20 mouse cellular contexts compared by ENCODE assay signal in the genomic region with DNA sequence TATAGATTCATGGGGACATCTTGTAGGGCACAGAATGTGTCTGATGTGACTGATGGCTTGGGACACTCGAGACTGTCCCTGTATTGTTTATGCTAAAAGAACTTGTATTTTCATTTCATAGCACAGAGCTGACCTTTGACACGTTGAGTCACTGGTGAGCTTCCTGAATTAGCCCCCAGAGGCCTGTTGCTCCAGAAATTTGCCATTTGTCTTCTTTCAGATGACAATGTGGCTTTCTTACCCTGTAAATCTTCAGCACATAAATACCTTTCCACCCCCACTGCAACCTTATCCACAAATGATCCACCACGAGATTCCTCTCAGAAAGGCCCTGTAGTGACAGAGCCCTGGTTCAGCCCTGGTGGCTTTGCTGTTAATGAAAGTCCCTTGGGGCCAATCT.
A peak's percentile ranks its signal among the peaks of the same experiment; 100 is the strongest.
DNase-seq lines count a peak whose midpoint lies in the region; ATAC-seq and TF ChIP-seq lines count a peak whose summit lies in the region.
"Had no signal": no experiment of that assay in that cellular context is flagged by ENCODE, and none has a peak within 500 bp of the region (broad histone marks: within the 10 kb centered on the region; RNA-seq: fewer than 3 reads in every experiment).

No protein-coding gene starts in this region.

- no peak overlapping the region for H3K27ac ChIP-seq in kidney, embryonic 14.5 days (ENCODE audit: low read depth, low read length)
- H3K27ac ChIP-seq in layer of hippocampus, adult 2 months, result no peak overlapping the region
- H3K27ac ChIP-seq: forebrain, embryonic 10.5 days; hindbrain, embryonic 15.5 days; liver, embryonic 12.5 days; macrophage; midbrain, embryonic 13.5 days; stomach, postnatal 0 days had no signal

- H3K4me1 ChIP-seq in kidney, embryonic 14.5 days (ENCODE audit: control insufficient read depth, insufficient read depth, low read length), result peaks cover 37% of the 10 kb centered on the region
- H3K4me1 ChIP-seq: forebrain, embryonic 10.5 days; hindbrain, embryonic 15.5 days; liver, embryonic 12.5 days; midbrain, embryonic 13.5 days had no signal

- no peak overlapping the region for H3K4me2 ChIP-seq in kidney, embryonic 14.5 days (replicated peaks; ENCODE audit: low read depth, low read length)
- H3K4me2 ChIP-seq in myocyte (ENCODE audit: low read depth), result no peak overlapping the region
- H3K4me2 ChIP-seq: heart, embryonic 12.5 days; hindbrain, embryonic 15.5 days; liver, embryonic 12.5 days; lung, embryonic 14.5 days; midbrain, embryonic 13.5 days had no signal

- no peak for TF ChIP-seq CTCF in layer of hippocampus, adult 2 months (conservative IDR thresholded peaks at IDR 0.05)

- H3K9ac ChIP-seq in kidney, embryonic 14.5 days (ENCODE audit: low read depth, low read length), result no peak overlapping the region
- H3K9ac ChIP-seq: heart, embryonic 12.5 days; hindbrain, embryonic 15.5 days; liver, embryonic 12.5 days; lung, embryonic 14.5 days; midbrain, embryonic 13.5 days had no signal

- peak; percentile 11 to 33 for DNase-seq in kidney, adult 8-10 months
- peak; percentile 82 for DNase-seq in adipocyte (ENCODE audit: low spot score)
- DNase-seq in forelimb bud, embryonic 11.5 days (ENCODE audit: low read depth, low spot score), result peak; percentile 20
- no peak for DNase-seq in layer of hippocampus, adult 2 months (ENCODE audit: low spot score in 2 of 2)
- no peak for DNase-seq in left cerebral cortex, postnatal 25 days (ENCODE audit: low spot score in 2 of 2)
- DNase-seq: adrenal gland, postnatal 10 days; cerebellum, adult 11 months; cerebellum, postnatal 36 days; gastrocnemius, postnatal 25 days; lung, embryonic 14.5 days; thymus, postnatal 14 days had no signal

- TF ChIP-seq POLR2A in myocyte (IDR thresholded peaks at IDR 0.05; ENCODE audit: insufficient read length, low read depth), result no peak

- H3K27me3 ChIP-seq in kidney, embryonic 14.5 days (ENCODE audit: control insufficient read depth, insufficient read depth, low read length), result peaks cover under 1% of the 10 kb centered on the region
- H3K27me3 ChIP-seq in myocyte (ENCODE audit: control insufficient read depth, insufficient read depth, insufficient read length), result no peaks in the 10 kb centered on the region
- H3K27me3 ChIP-seq: hindbrain, embryonic 15.5 days; liver, embryonic 12.5 days; midbrain, embryonic 13.5 days had no signal

- intact Hi-C loops in left cerebral cortex, postnatal 25 days (cut with DNase I), result no loop called here

- no peak overlapping the region for H3ac ChIP-seq in myocyte (ENCODE audit: control insufficient read depth, insufficient read length)

- ATAC-seq in kidney, embryonic 14.5 days (ENCODE audit: low FRiP score, low TSS enrichment), result no peak
- ATAC-seq: liver, embryonic 12.5 days; midbrain, embryonic 13.5 days had no signal

- no peaks in the 10 kb centered on the region for H3K9me3 ChIP-seq in kidney, embryonic 14.5 days (ENCODE audit: control insufficient read depth, low read length)
- H3K9me3 ChIP-seq: forebrain, embryonic 10.5 days; heart, embryonic 12.5 days; hindbrain, embryonic 15.5 days; liver, embryonic 12.5 days; midbrain, embryonic 13.5 days had no signal

- H3K4me3 ChIP-seq in kidney, embryonic 14.5 days (ENCODE audit: low read length), result no peak overlapping the region
- no peak overlapping the region for H3K4me3 ChIP-seq in myocyte
- H3K4me3 ChIP-seq in layer of hippocampus, adult 2 months, result no peak overlapping the region
- H3K4me3 ChIP-seq: forebrain, embryonic 10.5 days; heart, embryonic 12.5 days; hindbrain, embryonic 15.5 days; liver, embryonic 12.5 days; midbrain, embryonic 13.5 days had no signal

- 15% methylated on average over 3 of the region's 3 CpGs for WGBS in kidney, embryonic 14.5 days

- H3K79me2 ChIP-seq in myocyte (ENCODE audit: control insufficient read depth, insufficient read depth), result no peaks in the 10 kb centered on the region

- H3K36me3 ChIP-seq in kidney, embryonic 14.5 days (ENCODE audit: control insufficient read depth, insufficient read depth, low read length), result no peaks in the 10 kb centered on the region
- no peaks in the 10 kb centered on the region for H3K36me3 ChIP-seq in myocyte (ENCODE audit: control insufficient read depth, insufficient read depth)
- H3K36me3 ChIP-seq: forebrain, embryonic 10.5 days; heart, embryonic 12.5 days; hindbrain, embryonic 15.5 days; liver, embryonic 12.5 days; midbrain, embryonic 13.5 days had no signal

TF ChIP-seq in myocyte, 11 proteins besides CTCF, POLR2A, EP300 and RAD21:
- no peak for TF ChIP-seq POLR2AphosphoS2 (IDR thresholded peaks at IDR 0.05; ENCODE audit: insufficient read length, low read depth)
- TF ChIP-seq REST (IDR thresholded peaks at IDR 0.05; ENCODE audit: insufficient read depth, insufficient read length), result no peak
- no peak for TF ChIP-seq E2F4 (IDR thresholded peaks at IDR 0.05; ENCODE audit: insufficient read depth)
- no peak for TF ChIP-seq MYOD1 (IDR thresholded peaks at IDR 0.05; ENCODE audit: control insufficient read depth in 1 of 3, insufficient read length in 2 of 3, low read depth in 2 of 3)
- TF ChIP-seq CEBPB (IDR thresholded peaks at IDR 0.05; ENCODE audit: insufficient read depth, poor library complexity, severe bottlenecking), result 0 out of 2 replicates have a peak, but pooled peaks have one; percentile 25
- TF ChIP-seq SRF (IDR thresholded peaks at IDR 0.05; ENCODE audit: control insufficient read depth, insufficient read length, low read depth), result no peak
- no peak for TF ChIP-seq TCF3 (IDR thresholded peaks at IDR 0.05; ENCODE audit: insufficient read length, low read depth)
- no peak for TF ChIP-seq USF1 (IDR thresholded peaks at IDR 0.05; ENCODE audit: low read depth)

Comparison
In these comparisons a context has a peak if more than half of its experiments do, and no peak if none do; other contexts are left out.
1. DNase-seq: peak in kidney, adult 8-10 months (2 of 2), adipocyte (single experiment) and forelimb bud, embryonic 11.5 days (single experiment); none in layer of hippocampus, adult 2 months (0 of 2) and left cerebral cortex, postnatal 25 days (0 of 2).